Mouse (Mus musculus): Measurements from ENCODE around the gene Rcan2. TPM values are rescaled to one million over a fixed set of nuclear protein-coding genes. Genes with fewer than 3 reads are reported as not detected.

Gene Rcan2
- polyA plus RNA-seq, 1 experiment, result not detected

- no peak overlapping the region for H3K4me3 ChIP-seq (replicated peaks)
- H3K4me1 ChIP-seq (ENCODE audit: control insufficient read depth), result peaks cover 17% of the 10 kb centered on the region
- TF ChIP-seq TAL1 (IDR thresholded peaks at IDR 0.05; ENCODE audit: low read length) (peak; percentile 48; the same call in 2 of the 3 replicates), GATA1 (IDR thresholded peaks at IDR 0.05; ENCODE audit: low read length) (no peak)
- no peaks in the 10 kb centered on the region for H3K27me3 ChIP-seq (ENCODE audit: control insufficient read depth)
- no peaks in the 10 kb centered on the region for H3K36me3 ChIP-seq (ENCODE audit: control insufficient read depth)
- H3K9me3 ChIP-seq (ENCODE audit: control insufficient read depth, low read length), result no peaks in the 10 kb centered on the region
Observed at GRCm38 (mm10) chr17:44058145-44058544, 257.0 kb downstream of the Rcan2 start.

- Histone ChIP-seq H3K27me3 (ENCODE audit: control insufficient read depth) (no peaks in the 10 kb centered on the region), H3K36me3 (ENCODE audit: control insufficient read depth) (no peaks in the 10 kb centered on the region), H3K4me3 (replicated peaks) (no peak overlapping the region), H3K4me1 (ENCODE audit: control insufficient read depth) (peaks cover 17% of the 10 kb centered on the region), H3K9me3 (ENCODE audit: control insufficient read depth, low read length) (no peaks in the 10 kb centered on the region)
- TF ChIP-seq TAL1 (IDR thresholded peaks at IDR 0.05; ENCODE audit: low read length), result no peak
- TF ChIP-seq GATA1 (IDR thresholded peaks at IDR 0.05; ENCODE audit: low read length), result no peak
Observed at GRCm38 (mm10) chr17:44060781-44061180, 259.6 kb downstream of the Rcan2 start.

GRCm38 (mm10) chr17:44061289-44061890, 260.2 kb downstream of the Rcan2 start:
- Histone ChIP-seq H3K9me3 (ENCODE audit: control insufficient read depth, low read length) (no peaks in the 10 kb centered on the region), H3K36me3 (ENCODE audit: control insufficient read depth) (no peaks in the 10 kb centered on the region), H3K27me3 (ENCODE audit: control insufficient read depth) (no peaks in the 10 kb centered on the region), H3K4me1 (ENCODE audit: control insufficient read depth) (peaks cover 17% of the 10 kb centered on the region), H3K4me3 (replicated peaks) (no peak overlapping the region)
- no peak for TF ChIP-seq GATA1 (IDR thresholded peaks at IDR 0.05; ENCODE audit: low read length)
- no peak for TF ChIP-seq TAL1 (IDR thresholded peaks at IDR 0.05; ENCODE audit: low read length)

- no peaks in the 10 kb centered on the region for H3K9me3 ChIP-seq (ENCODE audit: control insufficient read depth, low read length)
- no peaks in the 10 kb centered on the region for H3K4me1 ChIP-seq (ENCODE audit: control insufficient read depth)
- H3K27me3 ChIP-seq (ENCODE audit: control insufficient read depth), result no peaks in the 10 kb centered on the region
- H3K36me3 ChIP-seq (ENCODE audit: control insufficient read depth), result no peaks in the 10 kb centered on the region
- H3K4me3 ChIP-seq (replicated peaks), result no peak overlapping the region
- no peak for TF ChIP-seq TAL1 (IDR thresholded peaks at IDR 0.05; ENCODE audit: low read length)
- TF ChIP-seq GATA1 (IDR thresholded peaks at IDR 0.05; ENCODE audit: low read length), result no peak
Observed at GRCm38 (mm10) chr17:44068876-44069275, 267.7 kb downstream of the Rcan2 start.

GRCm38 (mm10) chr17:44071680-44072079, 270.5 kb downstream of the Rcan2 start:
- no peak overlapping the region for H3K4me3 ChIP-seq (replicated peaks)
- no peaks in the 10 kb centered on the region for H3K9me3 ChIP-seq (ENCODE audit: control insufficient read depth, low read length)
- no peaks in the 10 kb centered on the region for H3K36me3 ChIP-seq (ENCODE audit: control insufficient read depth)
- TF ChIP-seq TAL1 (IDR thresholded peaks at IDR 0.05; ENCODE audit: low read length) (no peak), GATA1 (IDR thresholded peaks at IDR 0.05; ENCODE audit: low read length) (no peak)
- H3K27me3 ChIP-seq (ENCODE audit: control insufficient read depth), result no peaks in the 10 kb centered on the region
- H3K4me1 ChIP-seq (ENCODE audit: control insufficient read depth), result no peaks in the 10 kb centered on the region

- Histone ChIP-seq H3K36me3 (ENCODE audit: control insufficient read depth) (no peaks in the 10 kb centered on the region), H3K9me3 (ENCODE audit: control insufficient read depth, low read length) (no peaks in the 10 kb centered on the region), H3K4me3 (replicated peaks) (no peak overlapping the region), H3K27me3 (ENCODE audit: control insufficient read depth) (no peaks in the 10 kb centered on the region), H3K4me1 (ENCODE audit: control insufficient read depth) (peaks cover 5% of the 10 kb centered on the region)
- no peak for TF ChIP-seq TAL1 (IDR thresholded peaks at IDR 0.05; ENCODE audit: low read length)
- no peak for TF ChIP-seq GATA1 (IDR thresholded peaks at IDR 0.05; ENCODE audit: low read length)
Observed at GRCm38 (mm10) chr17:44075601-44076000, 274.4 kb downstream of the Rcan2 start.

GRCm38 (mm10) chr17:44076051-44076680, 275.0 kb downstream of the Rcan2 start:
- H3K9me3 ChIP-seq (ENCODE audit: control insufficient read depth, low read length), result no peaks in the 10 kb centered on the region
- no peak for TF ChIP-seq TAL1 (IDR thresholded peaks at IDR 0.05; ENCODE audit: low read length)
- TF ChIP-seq GATA1 (IDR thresholded peaks at IDR 0.05; ENCODE audit: low read length), result no peak
- no peaks in the 10 kb centered on the region for H3K36me3 ChIP-seq (ENCODE audit: control insufficient read depth)
- H3K4me1 ChIP-seq (ENCODE audit: control insufficient read depth), result peaks cover 5% of the 10 kb centered on the region
- H3K27me3 ChIP-seq (ENCODE audit: control insufficient read depth), result no peaks in the 10 kb centered on the region
- H3K4me3 ChIP-seq (replicated peaks), result no peak overlapping the region

GRCm38 (mm10) chr17:44077146-44077842, 276.1 kb downstream of the Rcan2 start:
- H3K4me3 ChIP-seq (replicated peaks), result no peak overlapping the region

GRCm38 (mm10) chr17:44077843-44078160, 276.7 kb downstream of the Rcan2 start:
- H3K27me3 ChIP-seq (ENCODE audit: control insufficient read depth), result no peaks in the 10 kb centered on the region
- TF ChIP-seq GATA1 (IDR thresholded peaks at IDR 0.05; ENCODE audit: low read length), result no peak
- no peak for TF ChIP-seq TAL1 (IDR thresholded peaks at IDR 0.05; ENCODE audit: low read length)
- H3K36me3 ChIP-seq (ENCODE audit: control insufficient read depth), result no peaks in the 10 kb centered on the region
- H3K9me3 ChIP-seq (ENCODE audit: control insufficient read depth, low read length), result no peaks in the 10 kb centered on the region
- H3K4me3 ChIP-seq (replicated peaks), result no peak overlapping the region
- H3K4me1 ChIP-seq (ENCODE audit: control insufficient read depth), result peaks cover 5% of the 10 kb centered on the region

More at GRCm38 (mm10) chr17:44077146-44077842, 276.1 kb downstream of the Rcan2 start:
- no peaks in the 10 kb centered on the region for H3K36me3 ChIP-seq (ENCODE audit: control insufficient read depth)
- no peak for TF ChIP-seq TAL1 (IDR thresholded peaks at IDR 0.05; ENCODE audit: low read length)
- TF ChIP-seq GATA1 (IDR thresholded peaks at IDR 0.05; ENCODE audit: low read length), result no peak
- H3K4me1 ChIP-seq (ENCODE audit: control insufficient read depth), result peaks cover 5% of the 10 kb centered on the region
- H3K9me3 ChIP-seq (ENCODE audit: control insufficient read depth, low read length), result no peaks in the 10 kb centered on the region
- H3K27me3 ChIP-seq (ENCODE audit: control insufficient read depth), result no peaks in the 10 kb centered on the region
